Mouse (Mus musculus): Measurements from ENCODE around the gene Smim17. TPM values are rescaled to one million over a fixed set of nuclear protein-coding genes. Genes with fewer than 3 reads are reported as not detected.
"Not testable (repeated sequence)": the region's sequence is repeated elsewhere in the genome, so short reads cannot be mapped to it uniquely, and the experiment has no call there.

The Smim17 gene
- polyA plus RNA-seq, 1 experiment from 2014 or later: 0.33 TPM

- H3K27ac ChIP-seq (ENCODE audit: low read depth, low read length): no peak overlapping the region
- no peaks in the 10 kb centered on the region; the same call in 1 of the 2 replicates for H3K9me3 ChIP-seq (ENCODE audit: control insufficient read depth, low read length)
- no peak for ATAC-seq (ENCODE audit: insufficient read depth, low FRiP score, low TSS enrichment)
- DNase-seq (ENCODE audit: low spot score): no peak
- no peaks in the 10 kb centered on the region for H3K27me3 ChIP-seq (ENCODE audit: control insufficient read depth, insufficient read depth, low read length)
- no peak overlapping the region for H3K4me3 ChIP-seq (ENCODE audit: low read depth, low read length)
- H3K4me1 ChIP-seq (ENCODE audit: control insufficient read depth, insufficient read depth, low read length): no peaks in the 10 kb centered on the region
- H3K4me2 ChIP-seq (ENCODE audit: low read depth): no peak overlapping the region
- H3K9ac ChIP-seq (ENCODE audit: low read length): no peak overlapping the region
- no peaks in the 10 kb centered on the region for H3K36me3 ChIP-seq (ENCODE audit: control insufficient read depth, insufficient read depth, low read length)
- 64% methylated on average over 2 of the region's 2 CpGs for WGBS
Measured at GRCm38 (mm10) chr7:6441173-6441572, 42.7 kb downstream of the Smim17 start.

- Histone ChIP-seq H3K4me2 (ENCODE audit: low read depth) (no peak overlapping the region), H3K4me3 (ENCODE audit: low read depth, low read length) (no peak overlapping the region), H3K27me3 (ENCODE audit: control insufficient read depth, insufficient read depth, low read length) (no peaks in the 10 kb centered on the region), H3K27ac (ENCODE audit: low read depth, low read length) (no peak overlapping the region), H3K4me1 (ENCODE audit: control insufficient read depth, insufficient read depth, low read length) (no peaks in the 10 kb centered on the region), H3K9ac (ENCODE audit: low read length) (no peak overlapping the region), H3K9me3 (ENCODE audit: control insufficient read depth, low read length) (peaks cover 6% of the 10 kb centered on the region; the same call in 1 of the 2 replicates), H3K36me3 (ENCODE audit: control insufficient read depth, insufficient read depth, low read length) (no peaks in the 10 kb centered on the region)
- DNase-seq (ENCODE audit: low spot score) (no peak), ATAC-seq (ENCODE audit: insufficient read depth, low FRiP score, low TSS enrichment) (no peak)
- WGBS: 84% methylated on average over 5 of the region's 5 CpGs
Measured at GRCm38 (mm10) chr7:6447771-6448170, 49.3 kb downstream of the Smim17 start.

GRCm38 (mm10) chr7:6455868-6456267 is 57.4 kb downstream of the Smim17 start, which contains the start of gene Olfr1336:
Olfr1336 (plus strand) TSS chr7:6456168.
- H3K36me3 ChIP-seq (ENCODE audit: control insufficient read depth, insufficient read depth, low read length): no peaks in the 10 kb centered on the region
- H3K9ac ChIP-seq (ENCODE audit: low read length): no peak within 1 kb of the TSS
- H3K4me3 ChIP-seq (ENCODE audit: low read depth, low read length): no peak within 1 kb of the TSS
- ATAC-seq (ENCODE audit: insufficient read depth, low FRiP score, low TSS enrichment) (no peak), DNase-seq (ENCODE audit: low spot score) (no peak)
- no peaks in the 10 kb centered on the region for H3K27me3 ChIP-seq (ENCODE audit: control insufficient read depth, insufficient read depth, low read length)
- no peaks in the 10 kb centered on the region for H3K4me1 ChIP-seq (ENCODE audit: control insufficient read depth, insufficient read depth, low read length)
- no peak within 1 kb of the TSS for H3K27ac ChIP-seq (ENCODE audit: low read depth, low read length)
- 0 out of 2 replicates have a peak, but pooled peaks cover 2% of the 10 kb centered on the region for H3K9me3 ChIP-seq (ENCODE audit: control insufficient read depth, low read length)
- no peak within 1 kb of the TSS for H3K4me2 ChIP-seq (ENCODE audit: low read depth)

- ATAC-seq (ENCODE audit: insufficient read depth, low FRiP score, low TSS enrichment) (no peak), DNase-seq (ENCODE audit: low spot score) (no peak)
- WGBS: 42% methylated on average over 3 of the region's 3 CpGs
- H3K36me3 ChIP-seq (ENCODE audit: control insufficient read depth, insufficient read depth, low read length): no peaks in the 10 kb centered on the region
- H3K4me1 ChIP-seq (ENCODE audit: control insufficient read depth, insufficient read depth, low read length): no peaks in the 10 kb centered on the region
- H3K27ac ChIP-seq (ENCODE audit: low read depth, low read length): no peak overlapping the region
- H3K9ac ChIP-seq (ENCODE audit: low read length): no peak overlapping the region
- no peak overlapping the region for H3K4me2 ChIP-seq (ENCODE audit: low read depth)
- H3K27me3 ChIP-seq (ENCODE audit: control insufficient read depth, insufficient read depth, low read length): no peaks in the 10 kb centered on the region
- 0 out of 2 replicates have a peak, but pooled peaks cover 2% of the 10 kb centered on the region for H3K9me3 ChIP-seq (ENCODE audit: control insufficient read depth, low read length)
- no peak overlapping the region for H3K4me3 ChIP-seq (ENCODE audit: low read depth, low read length)
Measured at GRCm38 (mm10) chr7:6456399-6456798, 57.9 kb downstream of the Smim17 start.

DNA sequence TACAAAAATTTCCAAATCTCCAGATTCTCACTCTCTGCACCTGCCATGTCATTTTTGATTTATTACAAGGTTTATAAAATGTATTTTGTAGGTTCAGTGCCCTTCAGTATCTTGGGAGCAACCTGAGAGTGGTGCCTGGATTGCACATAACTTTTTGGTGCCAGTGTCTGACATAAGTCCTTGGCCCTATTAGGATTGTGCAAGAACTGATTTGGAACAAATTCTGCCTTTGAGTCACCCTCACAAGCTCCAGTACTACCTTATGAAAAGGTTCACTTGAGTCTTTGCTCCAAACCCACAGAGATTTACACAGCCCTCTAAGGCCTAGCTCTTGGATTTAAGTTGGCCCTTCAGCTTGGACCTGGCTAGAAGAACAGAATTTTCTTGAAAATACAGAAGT is 68.4 kb downstream of the Smim17 start, which contains the start of gene Olfr1346:
Gene Olfr1346, plus strand, starts transcription at position 151 of the 400 bp plus-strand sequence.
- H3K27me3 ChIP-seq (ENCODE audit: control insufficient read depth, insufficient read depth, low read length): no peaks in the 10 kb centered on the region
- no peaks in the 10 kb centered on the region for H3K4me1 ChIP-seq (ENCODE audit: control insufficient read depth, insufficient read depth, low read length)
- no peak within 1 kb of the TSS for H3K4me3 ChIP-seq (ENCODE audit: low read depth, low read length)
- no peak within 1 kb of the TSS for H3K27ac ChIP-seq (ENCODE audit: low read depth, low read length)
- ATAC-seq (ENCODE audit: insufficient read depth, low FRiP score, low TSS enrichment) (no peak), DNase-seq (ENCODE audit: low spot score) (no peak)
- no peak within 1 kb of the TSS for H3K9ac ChIP-seq (ENCODE audit: low read length)
- H3K4me2 ChIP-seq (ENCODE audit: low read depth): no peak within 1 kb of the TSS
- H3K36me3 ChIP-seq (ENCODE audit: control insufficient read depth, insufficient read depth, low read length): no peaks in the 10 kb centered on the region
- H3K9me3 ChIP-seq (ENCODE audit: control insufficient read depth, low read length): no peaks in the 10 kb centered on the region

GRCm38 (mm10) chr7:6477633-6478032 is 79.1 kb downstream of the Smim17 start:
- H3K4me3 ChIP-seq (ENCODE audit: low read depth, low read length); H3K36me3 ChIP-seq (ENCODE audit: control insufficient read depth, insufficient read depth, low read length); DNase-seq (ENCODE audit: low spot score); ATAC-seq (ENCODE audit: insufficient read depth, low FRiP score, low TSS enrichment); H3K4me2 ChIP-seq (ENCODE audit: low read depth); H3K9me3 ChIP-seq (ENCODE audit: control insufficient read depth, low read length); H3K9ac ChIP-seq (ENCODE audit: low read length); H3K27me3 ChIP-seq (ENCODE audit: control insufficient read depth, insufficient read depth, low read length); H3K27ac ChIP-seq (ENCODE audit: low read depth, low read length); H3K4me1 ChIP-seq (ENCODE audit: control insufficient read depth, insufficient read depth, low read length): not testable (repeated sequence)
- 83% methylated on average over 2 of the region's 2 CpGs for WGBS

Other genes starting within 250 kb of the Smim17 start
- 12.5 and 12.9 TPM in 2 replicates for gene Zfp787, start 242.7 kb upstream of the Smim17 start, polyA plus RNA-seq (2014; fragmentation: Nextera tagmentation; extraction: Ambion mirVana)
- gene Zfp444, start 226.5 kb upstream of the Smim17 start, polyA plus RNA-seq (2014; fragmentation: Nextera tagmentation; extraction: Ambion mirVana): 71.2 and 71.5 TPM in 2 replicates
- gene Galp, start 201.6 kb upstream of the Smim17 start, polyA plus RNA-seq (2014; fragmentation: Nextera tagmentation; extraction: Ambion mirVana): not detected in 2 replicates
- gene Zscan5b, start 176.4 kb upstream of the Smim17 start, polyA plus RNA-seq (2014; fragmentation: Nextera tagmentation; extraction: Ambion mirVana): not detected in 2 replicates
- not detected in 2 replicates for gene Epp13, start 146.0 kb upstream of the Smim17 start, polyA plus RNA-seq (2014; fragmentation: Nextera tagmentation; extraction: Ambion mirVana)
- gene Zfp667, start 112.1 kb upstream of the Smim17 start, polyA plus RNA-seq (2014; fragmentation: Nextera tagmentation; extraction: Ambion mirVana): 11.0 and 14.0 TPM in 2 replicates
- 8.2 and 9.4 TPM in 2 replicates for gene Zfp583, start 67.4 kb upstream of the Smim17 start, polyA plus RNA-seq (2014; fragmentation: Nextera tagmentation; extraction: Ambion mirVana)
- gene Gm3854, start 55.0 kb upstream of the Smim17 start, polyA plus RNA-seq (2014; fragmentation: Nextera tagmentation; extraction: Ambion mirVana): 2.7 and 3.3 TPM in 2 replicates
- gene Zfp78, start 35.4 kb upstream of the Smim17 start, polyA plus RNA-seq (2014; fragmentation: Nextera tagmentation; extraction: Ambion mirVana): 3.0 and 3.3 TPM in 2 replicates
- gene Zfp28, start 15.4 kb upstream of the Smim17 start, polyA plus RNA-seq (2014; fragmentation: Nextera tagmentation; extraction: Ambion mirVana): 14.4 and 14.9 TPM in 2 replicates
- not detected in 2 replicates for gene Gm20715, start 11.6 kb downstream of the Smim17 start, polyA plus RNA-seq (2014; fragmentation: Nextera tagmentation; extraction: Ambion mirVana)
- not detected in 2 replicates for gene Olfr1344, start 40.0 kb downstream of the Smim17 start, polyA plus RNA-seq (2014; fragmentation: Nextera tagmentation; extraction: Ambion mirVana)
- gene Olfr1336, start 57.5 kb downstream of the Smim17 start, polyA plus RNA-seq (2014; fragmentation: Nextera tagmentation; extraction: Ambion mirVana): not detected in 2 replicates
- not detected in 2 replicates for gene Olfr1346, start 68.4 kb downstream of the Smim17 start, polyA plus RNA-seq (2014; fragmentation: Nextera tagmentation; extraction: Ambion mirVana)
- not detected in 2 replicates for gene Olfr5, start 88.2 kb downstream of the Smim17 start, polyA plus RNA-seq (2014; fragmentation: Nextera tagmentation; extraction: Ambion mirVana)
- not detected in 2 replicates for gene Olfr1347, start 101.0 kb downstream of the Smim17 start, polyA plus RNA-seq (2014; fragmentation: Nextera tagmentation; extraction: Ambion mirVana)
- gene Olfr1348, start 110.0 kb downstream of the Smim17 start, polyA plus RNA-seq (2014; fragmentation: Nextera tagmentation; extraction: Ambion mirVana): not detected in 2 replicates
- gene Olfr1349, start 124.2 kb downstream of the Smim17 start, polyA plus RNA-seq (2014; fragmentation: Nextera tagmentation; extraction: Ambion mirVana): 0.19 TPM in 1 of 2 replicates, not detected in the other
- not detected in 2 replicates for gene Olfr1350, start 166.1 kb downstream of the Smim17 start, polyA plus RNA-seq (2014; fragmentation: Nextera tagmentation; extraction: Ambion mirVana)